Mouse (Mus musculus): Measurements from ENCODE around the gene Lmod3. TPM values are rescaled to one million over a fixed set of nuclear protein-coding genes. Genes with fewer than 3 reads are reported as not detected.
"Not testable (repeated sequence)": the region's sequence is repeated elsewhere in the genome, so short reads cannot be mapped to it uniquely, and the experiment has no call there.

Lmod3 gene
- polyA plus RNA-seq, 1 experiment from 2014 or later, result 2.4 TPM

GRCm38 (mm10) chr6:97272349-97272748, 19.8 kb upstream of the Lmod3 start:
- Histone ChIP-seq H3K9ac (ENCODE audit: low read length) (no peak overlapping the region), H3K4me1 (ENCODE audit: control insufficient read depth, insufficient read depth, low read length) (no peaks in the 10 kb centered on the region), H3K9me3 (ENCODE audit: control insufficient read depth, low read length) (no peaks in the 10 kb centered on the region), H3K27me3 (ENCODE audit: control insufficient read depth, insufficient read depth, low read length) (no peaks in the 10 kb centered on the region), H3K4me2 (ENCODE audit: low read depth) (no peak overlapping the region), H3K36me3 (ENCODE audit: control insufficient read depth, insufficient read depth, low read length) (no peaks in the 10 kb centered on the region), H3K27ac (ENCODE audit: low read depth, low read length) (no peak overlapping the region), H3K4me3 (ENCODE audit: low read depth, low read length) (no peak overlapping the region)
- ATAC-seq (ENCODE audit: insufficient read depth, low FRiP score, low TSS enrichment) (no peak), DNase-seq (ENCODE audit: low spot score) (no peak)
- 43% methylated on average over 2 of the region's 2 CpGs for WGBS

- DNase-seq (ENCODE audit: low spot score), result no peak
- Histone ChIP-seq H3K27ac (ENCODE audit: low read depth, low read length) (no peak overlapping the region), H3K9ac (ENCODE audit: low read length) (no peak overlapping the region), H3K4me2 (ENCODE audit: low read depth) (no peak overlapping the region), H3K27me3 (ENCODE audit: control insufficient read depth, insufficient read depth, low read length) (no peaks in the 10 kb centered on the region), H3K4me3 (ENCODE audit: low read depth, low read length) (no peak overlapping the region), H3K36me3 (ENCODE audit: control insufficient read depth, insufficient read depth, low read length) (no peaks in the 10 kb centered on the region), H3K4me1 (ENCODE audit: control insufficient read depth, insufficient read depth, low read length) (no peaks in the 10 kb centered on the region), H3K9me3 (ENCODE audit: control insufficient read depth, low read length) (no peaks in the 10 kb centered on the region)
- ATAC-seq (ENCODE audit: insufficient read depth, low FRiP score, low TSS enrichment), result no peak
- 80% methylated on average over 11 of the region's 11 CpGs for WGBS
Observed at GRCm38 (mm10) chr6:97269596-97269995, 17.0 kb upstream of the Lmod3 start.

GRCm38 (mm10) chr6:97267132-97267531, 14.6 kb upstream of the Lmod3 start:
- H3K36me3 ChIP-seq (ENCODE audit: control insufficient read depth, insufficient read depth, low read length), result no peaks in the 10 kb centered on the region
- no peak overlapping the region for H3K9ac ChIP-seq (ENCODE audit: low read length)
- WGBS, result 86% methylated on average over 2 of the region's 2 CpGs
- no peaks in the 10 kb centered on the region for H3K9me3 ChIP-seq (ENCODE audit: control insufficient read depth, low read length)
- no peaks in the 10 kb centered on the region for H3K4me1 ChIP-seq (ENCODE audit: control insufficient read depth, insufficient read depth, low read length)
- no peak for ATAC-seq (ENCODE audit: insufficient read depth, low FRiP score, low TSS enrichment)
- no peak for DNase-seq (ENCODE audit: low spot score)
- no peak overlapping the region for H3K4me3 ChIP-seq (ENCODE audit: low read depth, low read length)
- no peak overlapping the region for H3K27ac ChIP-seq (ENCODE audit: low read depth, low read length)
- no peak overlapping the region for H3K4me2 ChIP-seq (ENCODE audit: low read depth)
- H3K27me3 ChIP-seq (ENCODE audit: control insufficient read depth, insufficient read depth, low read length), result no peaks in the 10 kb centered on the region

GRCm38 (mm10) chr6:97266661-97267060, 14.1 kb upstream of the Lmod3 start:
- ATAC-seq (ENCODE audit: insufficient read depth, low FRiP score, low TSS enrichment), result no peak
- H3K36me3 ChIP-seq (ENCODE audit: control insufficient read depth, insufficient read depth, low read length), result no peaks in the 10 kb centered on the region
- no peak overlapping the region for H3K27ac ChIP-seq (ENCODE audit: low read depth, low read length)
- no peak overlapping the region for H3K4me2 ChIP-seq (ENCODE audit: low read depth)
- H3K9me3 ChIP-seq (ENCODE audit: control insufficient read depth, low read length), result no peaks in the 10 kb centered on the region
- H3K9ac ChIP-seq (ENCODE audit: low read length), result no peak overlapping the region
- 78% methylated on average over 4 of the region's 4 CpGs for WGBS
- H3K4me1 ChIP-seq (ENCODE audit: control insufficient read depth, insufficient read depth, low read length), result no peaks in the 10 kb centered on the region
- DNase-seq (ENCODE audit: low spot score), result no peak
- no peaks in the 10 kb centered on the region for H3K27me3 ChIP-seq (ENCODE audit: control insufficient read depth, insufficient read depth, low read length)
- H3K4me3 ChIP-seq (ENCODE audit: low read depth, low read length), result no peak overlapping the region

GRCm38 (mm10) chr6:97265705-97266104, 13.1 kb upstream of the Lmod3 start:
- no peak overlapping the region for H3K9ac ChIP-seq (ENCODE audit: low read length)
- 83% methylated on average over 3 of the region's 3 CpGs for WGBS
- DNase-seq (ENCODE audit: low spot score) (no peak), ATAC-seq (ENCODE audit: insufficient read depth, low FRiP score, low TSS enrichment) (no peak)
- H3K9me3 ChIP-seq (ENCODE audit: control insufficient read depth, low read length), result no peaks in the 10 kb centered on the region
- H3K4me1 ChIP-seq (ENCODE audit: control insufficient read depth, insufficient read depth, low read length), result no peaks in the 10 kb centered on the region
- no peaks in the 10 kb centered on the region for H3K27me3 ChIP-seq (ENCODE audit: control insufficient read depth, insufficient read depth, low read length)
- no peak overlapping the region for H3K4me3 ChIP-seq (ENCODE audit: low read depth, low read length)
- no peaks in the 10 kb centered on the region for H3K36me3 ChIP-seq (ENCODE audit: control insufficient read depth, insufficient read depth, low read length)
- no peak overlapping the region for H3K27ac ChIP-seq (ENCODE audit: low read depth, low read length)
- H3K4me2 ChIP-seq (ENCODE audit: low read depth), result no peak overlapping the region

- H3K36me3 ChIP-seq (ENCODE audit: control insufficient read depth, insufficient read depth, low read length), result no peaks in the 10 kb centered on the region
Observed at GRCm38 (mm10) chr6:97265240-97265639, 12.7 kb upstream of the Lmod3 start.

GRCm38 (mm10) chr6:97263750-97264149, 11.2 kb upstream of the Lmod3 start:
- DNase-seq (ENCODE audit: low spot score), result not testable (repeated sequence)

More at GRCm38 (mm10) chr6:97265240-97265639, 12.7 kb upstream of the Lmod3 start:
- Histone ChIP-seq H3K4me2 (ENCODE audit: low read depth) (no peak overlapping the region), H3K27me3 (ENCODE audit: control insufficient read depth, insufficient read depth, low read length) (no peaks in the 10 kb centered on the region), H3K9me3 (ENCODE audit: control insufficient read depth, low read length) (no peaks in the 10 kb centered on the region), H3K27ac (ENCODE audit: low read depth, low read length) (no peak overlapping the region), H3K4me1 (ENCODE audit: control insufficient read depth, insufficient read depth, low read length) (no peaks in the 10 kb centered on the region), H3K4me3 (ENCODE audit: low read depth, low read length) (no peak overlapping the region), H3K9ac (ENCODE audit: low read length) (no peak overlapping the region)
- ATAC-seq (ENCODE audit: insufficient read depth, low FRiP score, low TSS enrichment) (no peak), DNase-seq (ENCODE audit: low spot score) (no peak)
- 91% methylated on average over 8 of the region's 8 CpGs for WGBS

GRCm38 (mm10) chr6:97262229-97262628, 9.7 kb upstream of the Lmod3 start:
- WGBS, result 69% methylated on average over 4 of the region's 4 CpGs
- H3K9ac ChIP-seq (ENCODE audit: low read length), result no peak overlapping the region
- no peak overlapping the region for H3K27ac ChIP-seq (ENCODE audit: low read depth, low read length)
- no peaks in the 10 kb centered on the region for H3K27me3 ChIP-seq (ENCODE audit: control insufficient read depth, insufficient read depth, low read length)
- H3K4me2 ChIP-seq (ENCODE audit: low read depth), result no peak overlapping the region
- ATAC-seq (ENCODE audit: insufficient read depth, low FRiP score, low TSS enrichment) (no peak), DNase-seq (ENCODE audit: low spot score) (no peak)
- H3K4me3 ChIP-seq (ENCODE audit: low read depth, low read length), result no peak overlapping the region
- H3K4me1 ChIP-seq (ENCODE audit: control insufficient read depth, insufficient read depth, low read length), result no peaks in the 10 kb centered on the region
- H3K36me3 ChIP-seq (ENCODE audit: control insufficient read depth, insufficient read depth, low read length), result no peaks in the 10 kb centered on the region
- H3K9me3 ChIP-seq (ENCODE audit: control insufficient read depth, low read length), result no peaks in the 10 kb centered on the region

More at GRCm38 (mm10) chr6:97263750-97264149, 11.2 kb upstream of the Lmod3 start:
- not testable (repeated sequence) for H3K9ac ChIP-seq (ENCODE audit: low read length); H3K27me3 ChIP-seq (ENCODE audit: control insufficient read depth, insufficient read depth, low read length); H3K4me1 ChIP-seq (ENCODE audit: control insufficient read depth, insufficient read depth, low read length); H3K27ac ChIP-seq (ENCODE audit: low read depth, low read length); H3K9me3 ChIP-seq (ENCODE audit: control insufficient read depth, low read length); H3K4me3 ChIP-seq (ENCODE audit: low read depth, low read length); H3K36me3 ChIP-seq (ENCODE audit: control insufficient read depth, insufficient read depth, low read length); ATAC-seq (ENCODE audit: insufficient read depth, low FRiP score, low TSS enrichment); H3K4me2 ChIP-seq (ENCODE audit: low read depth)

- ATAC-seq (ENCODE audit: insufficient read depth, low FRiP score, low TSS enrichment); H3K4me2 ChIP-seq (ENCODE audit: low read depth); H3K4me1 ChIP-seq (ENCODE audit: control insufficient read depth, insufficient read depth, low read length); H3K4me3 ChIP-seq (ENCODE audit: low read depth, low read length); H3K9me3 ChIP-seq (ENCODE audit: control insufficient read depth, low read length); H3K27me3 ChIP-seq (ENCODE audit: control insufficient read depth, insufficient read depth, low read length); H3K36me3 ChIP-seq (ENCODE audit: control insufficient read depth, insufficient read depth, low read length); DNase-seq (ENCODE audit: low spot score); H3K9ac ChIP-seq (ENCODE audit: low read length); H3K27ac ChIP-seq (ENCODE audit: low read depth, low read length): not testable (repeated sequence)
- WGBS, result 85% methylated on average over 2 of the region's 2 CpGs
Observed at GRCm38 (mm10) chr6:97259926-97260325, 7.4 kb upstream of the Lmod3 start.
